Mouse (Mus musculus): ENCODE results near the gene Gm11034.
A peak's percentile ranks its signal among the peaks of the same experiment; 100 is the strongest.

Gene Gm11034

DNA sequence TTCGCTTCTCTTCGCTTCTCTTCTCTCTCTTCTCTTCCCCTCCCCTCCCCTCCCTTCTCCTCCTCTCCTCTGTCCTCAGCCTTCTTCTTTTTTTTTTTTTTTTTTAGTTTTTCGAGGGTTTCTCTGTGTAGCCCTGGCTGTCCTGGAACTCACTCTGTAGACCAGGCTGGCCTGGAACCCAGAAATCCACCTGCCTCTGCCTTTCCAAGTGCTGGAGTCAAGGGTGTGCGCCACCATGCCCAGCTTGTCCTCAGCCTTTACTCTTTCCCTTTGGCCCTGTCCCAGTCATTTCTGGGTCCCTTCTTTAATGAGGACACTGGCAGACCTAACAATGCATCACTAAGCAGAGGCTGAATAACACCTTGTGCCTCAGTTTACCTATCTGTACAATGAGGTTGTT lies at the start of gene Gm11034:
Gene Gm11034, minus strand, starts transcription at position 101 of the 400 bp plus-strand sequence.
- DNase-seq (ENCODE audit: low read depth, low spot score), result no peak

- DNase-seq (ENCODE audit: low read depth, low spot score), result no peak
These were observed 49.3 kb upstream of the Gm11034 start for GRCm38 (mm10) chr8:72262756-72263155.

DNA sequence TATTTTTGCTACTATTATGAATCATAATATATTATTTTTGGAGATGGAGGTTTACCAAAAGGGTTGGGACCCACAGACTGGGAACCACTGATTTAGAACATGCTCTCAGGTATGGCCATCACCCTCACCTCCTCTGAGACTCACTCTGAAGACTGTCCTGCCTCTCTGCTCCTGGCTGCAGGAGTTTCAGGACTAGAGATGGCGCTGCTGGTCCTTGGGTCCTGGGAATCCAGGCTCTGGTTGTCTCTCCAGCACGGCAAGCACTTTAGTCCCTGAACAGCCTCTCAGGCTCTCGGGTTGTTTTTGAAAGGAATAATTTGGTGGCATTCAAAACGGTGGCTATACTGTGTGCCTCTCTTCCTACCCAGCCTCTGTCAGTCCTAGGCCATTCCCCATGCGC lies 48.4 kb upstream of the Gm11034 start:
- DNase-seq (ENCODE audit: low read depth, low spot score), result no peak

GRCm38 (mm10) chr8:72261431-72261830 lies 48.0 kb upstream of the Gm11034 start:
- DNase-seq (ENCODE audit: low read depth, low spot score), result no peak

- peak; percentile 78 for DNase-seq (ENCODE audit: low read depth, low spot score)
These were observed 47.6 kb upstream of the Gm11034 start for GRCm38 (mm10) chr8:72261019-72261418.

DNA sequence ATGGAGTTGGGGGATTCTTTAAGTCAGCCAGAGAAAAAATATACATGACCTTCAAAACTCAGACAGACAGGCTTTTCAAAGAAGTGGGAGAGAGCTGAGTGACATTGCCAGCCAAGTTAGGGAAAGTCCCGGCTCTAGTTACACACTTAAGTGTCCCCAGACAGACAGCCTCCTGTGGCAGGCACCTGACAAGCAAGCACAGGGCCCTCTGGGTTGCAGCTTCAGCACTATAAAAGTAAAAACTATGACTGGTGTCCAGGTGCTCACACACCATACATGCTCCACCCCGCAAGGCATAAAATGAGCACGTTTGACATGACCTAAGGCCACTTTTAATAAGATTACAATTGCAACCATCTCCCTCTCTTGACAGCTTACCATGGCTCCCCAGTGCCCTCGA lies 47.1 kb upstream of the Gm11034 start:
- DNase-seq (ENCODE audit: low read depth, low spot score), result no peak

- no peak for DNase-seq (ENCODE audit: low read depth, low spot score)
These were observed 46.4 kb upstream of the Gm11034 start for GRCm38 (mm10) chr8:72259862-72260261.

DNA sequence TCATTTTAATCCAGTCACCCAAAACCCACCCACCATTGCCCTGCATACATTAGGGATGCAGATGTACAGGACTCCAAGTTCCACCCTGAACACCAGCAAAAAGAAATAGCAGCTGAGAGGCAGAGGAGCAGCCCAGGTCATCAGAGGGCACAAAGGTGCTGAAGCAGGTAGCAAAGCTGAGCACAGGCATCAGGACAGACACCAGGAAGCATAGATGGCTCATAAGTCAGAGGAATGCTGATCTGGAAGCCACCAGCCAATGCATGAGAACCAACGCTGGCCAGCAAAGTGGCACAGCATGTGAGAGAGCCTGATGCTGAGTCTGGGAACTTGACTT lies 44.4 kb upstream of the Gm11034 start:
- no peak for DNase-seq (ENCODE audit: low read depth, low spot score)

GRCm38 (mm10) chr8:72257171-72257901 lies 43.9 kb upstream of the Gm11034 start:
- DNase-seq (ENCODE audit: low read depth, low spot score), result peak; percentile 25

- no peak for DNase-seq (ENCODE audit: low read depth, low spot score)
These were observed 31.2 kb upstream of the Gm11034 start for GRCm38 (mm10) chr8:72244610-72245009.

DNA sequence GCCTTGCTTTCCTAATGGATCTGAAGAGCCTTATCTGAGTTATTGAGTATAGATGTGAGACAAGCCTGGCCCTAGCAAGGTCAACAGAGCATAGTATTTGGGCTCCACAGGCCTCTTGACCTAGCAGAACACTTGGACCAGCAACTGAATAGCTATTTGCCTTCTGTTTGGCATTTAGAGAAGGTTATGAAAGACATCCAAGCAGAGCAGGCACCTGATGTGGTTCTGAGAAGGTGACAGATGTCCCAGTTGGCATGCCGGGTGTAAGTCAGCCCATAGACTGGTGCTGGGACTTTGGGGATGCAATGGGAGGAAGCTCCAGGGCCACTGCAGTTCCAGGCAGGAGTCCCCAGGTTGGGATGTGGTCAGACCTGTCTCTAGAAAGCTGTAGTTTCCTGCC lies 28.8 kb upstream of the Gm11034 start:
- DNase-seq (ENCODE audit: low read depth, low spot score), result peak; percentile 16

GRCm38 (mm10) chr8:72240951-72241350 lies 27.5 kb upstream of the Gm11034 start:
- DNase-seq (ENCODE audit: low read depth, low spot score), result no peak

DNA sequence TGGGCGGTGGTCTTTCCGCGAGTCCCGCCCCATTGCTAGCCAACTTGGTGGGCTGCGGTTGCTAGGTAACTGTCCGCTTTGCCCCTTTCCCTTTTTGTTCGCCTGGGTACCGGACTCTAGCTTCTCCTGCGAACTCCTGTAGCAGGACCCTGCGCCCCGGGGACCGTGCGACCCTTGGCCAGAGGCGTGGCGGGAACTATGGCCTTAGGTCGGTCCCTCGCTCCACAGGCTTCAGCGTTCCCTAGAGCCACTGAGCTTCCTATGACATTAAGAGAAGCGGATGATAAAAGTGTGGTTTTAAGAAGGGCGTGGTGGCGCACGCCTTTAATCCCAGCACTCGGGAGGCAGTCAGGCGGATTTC lies 26.9 kb upstream of the Gm11034 start:
- peak; percentile 11 for DNase-seq (ENCODE audit: low read depth, low spot score)

DNA sequence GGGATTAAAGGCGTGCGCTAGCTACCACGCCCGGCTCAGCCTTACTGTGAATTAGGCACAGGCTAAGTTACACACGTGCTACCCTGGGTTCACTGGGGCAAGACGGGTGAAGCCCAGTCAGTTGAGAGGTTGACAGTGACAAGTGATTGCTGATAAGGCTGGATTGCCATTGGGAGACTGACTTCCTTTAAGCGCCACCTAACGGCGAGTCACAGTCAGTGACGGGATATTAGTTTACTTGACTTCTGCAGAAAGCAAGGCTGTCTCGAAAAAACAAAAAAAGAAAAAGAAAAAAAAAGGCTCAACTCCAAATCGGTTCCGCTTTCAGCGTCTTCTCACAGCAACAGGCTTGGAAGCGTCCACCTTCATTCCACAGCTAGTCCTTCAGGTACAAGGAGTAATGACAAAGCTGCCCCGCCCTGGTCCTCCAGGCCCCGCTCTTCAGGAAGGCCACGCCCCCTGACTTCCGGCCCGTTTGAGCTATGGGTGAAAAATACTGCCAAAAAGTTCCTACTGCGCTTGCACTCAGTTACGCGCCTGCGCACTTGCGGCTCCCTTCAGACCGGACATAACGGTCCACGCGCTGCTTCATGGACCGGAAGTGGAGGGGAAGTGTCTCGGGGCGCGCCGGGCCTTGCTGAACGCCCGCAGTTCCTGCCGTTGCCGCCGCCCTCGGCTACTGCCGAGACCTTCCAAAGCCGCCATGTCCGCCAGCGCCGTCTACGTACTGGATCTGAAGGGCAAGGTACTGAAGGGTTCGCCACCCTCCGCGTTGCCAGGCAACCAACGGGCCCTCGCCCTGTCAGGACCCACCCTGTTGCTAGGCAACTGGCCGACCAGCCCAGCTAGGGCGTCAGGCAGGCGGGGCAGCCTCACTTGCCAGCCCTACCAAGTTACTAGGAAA lies 26.3 kb upstream of the Gm11034 start, which contains the start of gene Ap1m1:
Gene Ap1m1, plus strand, starts transcription at position 520 of the 904 bp plus-strand sequence.
- DNase-seq (ENCODE audit: low read depth, low spot score), result peak; percentile 100

DNA sequence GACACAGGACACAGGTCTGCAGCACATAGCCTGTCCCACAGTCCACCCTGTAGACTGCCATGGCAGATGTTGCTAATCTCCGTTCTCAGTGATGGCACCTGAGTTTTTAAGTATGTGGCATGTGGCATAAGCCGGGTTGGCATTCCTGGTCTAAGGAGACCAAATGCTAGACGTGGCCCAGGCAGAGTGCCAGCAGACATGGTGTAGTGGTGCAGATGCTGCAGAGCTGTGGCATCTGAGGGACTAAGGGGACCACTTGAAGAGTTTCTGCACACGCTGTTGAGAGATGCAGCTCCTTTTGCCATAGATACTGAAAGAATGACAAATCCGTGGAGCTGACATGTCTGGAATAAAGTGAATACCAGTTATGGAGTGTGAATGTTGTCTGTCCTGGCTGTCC lies 9.2 kb upstream of the Gm11034 start:
- DNase-seq (ENCODE audit: low read depth, low spot score), result no peak

- DNase-seq (ENCODE audit: low read depth, low spot score), result no peak
These were observed 7.3 kb upstream of the Gm11034 start for GRCm38 (mm10) chr8:72220758-72221157.

DNA sequence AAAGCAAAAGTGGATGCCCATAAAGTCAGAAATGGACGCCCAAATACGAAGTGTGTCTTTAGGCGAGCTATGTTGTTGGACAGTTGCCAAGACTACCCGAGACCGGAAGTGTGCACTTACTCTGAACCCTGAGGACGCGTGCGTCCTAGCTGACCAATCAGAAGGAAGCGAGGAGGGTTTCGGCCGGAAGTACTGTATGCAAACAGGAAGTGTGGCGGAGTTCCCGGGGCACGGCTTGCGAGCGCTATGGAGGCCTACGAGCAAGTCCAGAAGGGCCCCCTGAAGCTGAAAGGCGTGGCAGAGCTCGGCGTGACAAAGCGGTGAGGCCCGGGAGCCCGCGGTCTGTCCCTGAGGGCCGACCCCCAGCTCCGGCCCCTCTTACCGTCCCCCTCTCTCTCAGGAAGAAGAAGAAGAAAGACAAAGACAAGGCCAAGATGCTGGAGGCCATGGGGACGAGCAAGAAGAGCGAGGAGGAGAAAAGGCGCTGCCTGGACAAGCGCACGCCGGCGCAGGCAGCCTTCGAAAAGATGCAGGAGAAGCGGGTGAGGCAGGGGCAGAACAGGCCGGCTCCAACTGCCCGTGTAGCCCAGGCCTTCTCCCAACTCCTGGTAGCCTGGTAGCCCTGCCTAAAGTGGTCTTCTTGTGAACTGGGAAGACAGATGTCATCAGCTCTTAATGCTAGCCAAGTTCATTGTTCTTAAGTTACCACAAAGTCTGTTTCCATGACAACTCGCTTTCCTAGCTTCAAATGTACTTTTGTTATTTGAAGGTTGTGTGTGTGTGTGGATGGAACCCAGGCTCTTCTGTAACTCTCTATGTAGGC lies 6.3 kb upstream of the Gm11034 start, which contains the start of gene Fam32a:
Gene Fam32a, plus strand, starts transcription at position 190 of the 823 bp plus-strand sequence.
- DNase-seq (ENCODE audit: low read depth, low spot score), result peak; percentile 99

DNA sequence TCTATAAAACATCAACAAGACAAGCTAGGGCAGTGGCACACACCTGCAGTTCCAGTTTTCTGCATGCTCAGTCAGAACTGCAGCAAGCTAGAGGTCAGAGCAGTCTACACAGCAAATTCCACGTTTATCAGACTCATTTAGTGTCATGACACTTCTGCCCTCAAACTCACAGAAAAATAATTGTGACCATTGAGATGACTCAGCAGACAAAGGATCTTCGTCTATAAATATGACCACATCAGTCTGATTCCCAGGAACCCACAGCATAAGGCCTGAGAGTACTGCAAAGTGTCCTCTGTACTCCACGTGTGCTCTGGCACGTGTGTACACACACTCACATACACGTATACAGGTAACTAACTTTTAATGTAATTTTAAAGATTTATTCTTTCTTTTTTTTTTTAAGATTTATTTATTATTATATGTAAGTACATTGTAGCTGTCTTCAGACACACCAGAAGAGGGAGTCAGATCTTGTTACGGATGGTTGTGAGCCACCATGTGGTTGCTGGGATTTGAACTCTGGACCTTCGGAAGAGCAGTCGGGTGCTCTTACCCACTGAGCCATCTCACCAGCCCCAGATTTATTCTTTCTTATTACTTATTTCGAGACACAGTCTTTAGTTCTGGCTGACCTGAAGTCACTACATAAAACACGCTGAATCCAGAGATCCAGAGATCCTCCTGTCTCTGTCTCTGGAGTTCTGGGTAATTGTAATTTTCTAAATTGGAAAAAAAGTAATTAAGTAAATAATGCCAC lies 5.5 kb upstream of the Gm11034 start:
- DNase-seq (ENCODE audit: low read depth, low spot score), result no peak

GRCm38 (mm10) chr8:72215871-72216270 lies 2.4 kb upstream of the Gm11034 start:
- DNase-seq (ENCODE audit: low read depth, low spot score), result no peak

DNA sequence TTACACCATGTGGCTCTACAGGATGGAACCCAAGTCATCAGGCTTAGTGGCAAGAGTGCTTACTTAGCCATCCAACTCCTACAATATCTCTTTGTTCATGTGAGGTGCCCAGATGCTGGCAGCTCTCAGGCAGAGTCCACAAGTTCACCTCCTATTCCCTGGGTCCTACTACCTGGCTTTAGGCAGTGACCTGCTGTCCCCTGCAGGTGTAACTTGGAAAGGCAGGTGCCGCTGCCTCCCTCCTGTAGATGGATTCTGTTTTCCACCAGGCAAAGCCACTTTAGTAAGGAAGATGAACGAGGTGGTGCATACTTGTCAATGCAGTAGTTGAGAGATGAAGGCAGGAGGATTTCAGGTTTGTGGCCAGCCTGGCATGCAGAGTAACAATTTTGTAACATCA lies 1.6 kb upstream of the Gm11034 start:
- DNase-seq (ENCODE audit: low read depth, low spot score), result no peak

GRCm38 (mm10) chr8:72212751-72213150 lies 685 bp downstream of the Gm11034 start, which contains the start of gene Cib3:
Gene Cib3 (minus strand): TSS chr8:72212837.
- peak; percentile 45 for DNase-seq (ENCODE audit: low read depth, low spot score)
